Mouse (Mus musculus) kidney, adult 2 months (tissue): ENCODE measurements around the gene Uspl1.

Source experiments
- CTCF ChIP-seq: fragments of 200-500 bp; conservative IDR thresholded peaks from 2 replicates; pipeline ENCODE4 v1.5.1; 2011; ENCODE audit warnings: low read depth, mild to moderate bottlenecking, control low read depth, low read length, moderate library complexity, mixed read lengths; ENCODE audit not compliant: insufficient read depth, insufficient read length
- POLR2A ChIP-seq: fragments of 200-500 bp; IDR thresholded peaks from one replicate; pipeline ENCODE4 v1.6.1; 2011; ENCODE audit warnings: low read depth, low read length, control low read depth

GRCm38 (mm10) chr5:149183122-149183521 lies 1.0 kb upstream of the Uspl1 start:
- no peak for TF ChIP-seq POLR2A
- no peak for TF ChIP-seq CTCF
